Mouse (Mus musculus): Measurements from ENCODE around the gene Gm28051. TPM values are rescaled to one million over a fixed set of nuclear protein-coding genes. Genes with fewer than 3 reads are reported as not detected.

Gene Gm28051
- total and polyA plus RNA-seq, 3 experiments: not detected

GRCm38 (mm10) chr12:102703111-102703412 is 54.5 kb downstream of the Gm28051 start:
- Histone ChIP-seq H3K27ac (ENCODE audit: insufficient read depth, low read depth) (peak overlapping the region; percentile 4; the same call in 1 of the 2 replicates), H3K36me3 (replicated peaks in 1 of 2; ENCODE audit: control insufficient read depth in 1 of 2, insufficient read depth in 1 of 2, low read length in 1 of 2) (peaks cover 0 to 10% of the 10 kb centered on the region in 2 experiments)
- in situ Hi-C loops (cut with MboI; ENCODE audit: low pct_ligation_motif_present, low pct_unique_long_range_greater_than_20kb, low sequenced_read_pairs): no loop called here

GRCm38 (mm10) chr12:102702356-102703110 is 55.0 kb downstream of the Gm28051 start:
- peak overlapping the region; percentile 4; the same call in 1 of the 2 replicates for H3K27ac ChIP-seq (ENCODE audit: insufficient read depth, low read depth)
- in situ Hi-C loops (cut with MboI; ENCODE audit: low pct_ligation_motif_present, low pct_unique_long_range_greater_than_20kb, low sequenced_read_pairs): no loop called here
- TF ChIP-seq MAX (IDR thresholded peaks at IDR 0.05; ENCODE audit: low read length) (no peak), MEF2A (IDR thresholded peaks at IDR 0.05; ENCODE audit: borderline replicate concordance, low read depth, low read length) (0 out of 2 replicates have a peak, but pooled peaks have one; percentile 28), NELFE (IDR thresholded peaks at IDR 0.05; ENCODE audit: low read depth, low read length) (peak; percentile 42; the same call in 1 of the 2 replicates), POLR2A (IDR thresholded peaks at IDR 0.05; ENCODE audit: low read depth, low read length) (no peak), SMC3 (IDR thresholded peaks at IDR 0.05; ENCODE audit: low read depth, low read length) (peak; percentile 66), MYC (IDR thresholded peaks at IDR 0.05; ENCODE audit: low read depth, low read length) (peak; percentile 71), GABPA (IDR thresholded peaks at IDR 0.05; ENCODE audit: insufficient replicate concordance, low read depth, low read length) (no peak), USF2 (conservative IDR thresholded peaks at IDR 0.05; ENCODE audit: low read depth, low read length) (no peak), CHD2 (IDR thresholded peaks at IDR 0.05; ENCODE audit: low read length) (peak; percentile 76; the same call in 1 of the 2 replicates), KAT2A (IDR thresholded peaks at IDR 0.05; ENCODE audit: insufficient replicate concordance, low read length) (no peak), MXI1 (IDR thresholded peaks at IDR 0.05; ENCODE audit: low read depth, low read length) (peak; percentile 58; the same call in 1 of the 2 replicates), SIN3A (IDR thresholded peaks at IDR 0.05; ENCODE audit: low read length) (peak; percentile 79), CHD1 (IDR thresholded peaks at IDR 0.05; ENCODE audit: low read depth, low read length) (no peak), HCFC1 (IDR thresholded peaks at IDR 0.05; ENCODE audit: low read depth, low read length) (0 out of 2 replicates have a peak, but pooled peaks have one; percentile 37), TBP (conservative IDR thresholded peaks at IDR 0.05; ENCODE audit: low read depth, low read length) (no peak), ZC3H11A (IDR thresholded peaks at IDR 0.05; ENCODE audit: low read depth, low read length) (peak; percentile 3; the same call in 1 of the 2 replicates), USF1 (IDR thresholded peaks at IDR 0.05; ENCODE audit: low read depth, low read length) (no peak), UBTF (IDR thresholded peaks at IDR 0.05; ENCODE audit: low read depth, low read length) (no peak), RCOR1 (conservative IDR thresholded peaks at IDR 0.05; ENCODE audit: low read depth, low read length) (no peak), JUN (IDR thresholded peaks at IDR 0.05; ENCODE audit: insufficient read depth, low read depth, low read length) (no peak), MAFK (IDR thresholded peaks at IDR 0.05; ENCODE audit: insufficient replicate concordance, low read length) (no peak), ETS1 (conservative IDR thresholded peaks at IDR 0.05; ENCODE audit: low read depth, low read length) (peak; percentile 30; the same call in 1 of the 2 replicates), RAD21 (IDR thresholded peaks at IDR 0.05; ENCODE audit: low read depth, low read length) (peak; percentile 42), TCF12 (IDR thresholded peaks at IDR 0.05; ENCODE audit: low read depth, low read length) (peak; percentile 57), IRF4 (IDR thresholded peaks at IDR 0.05; ENCODE audit: low read depth, low read length) (peak; percentile 72), NRF1 (IDR thresholded peaks at IDR 0.05; ENCODE audit: low read depth, low read length) (no peak), E2F4 (IDR thresholded peaks at IDR 0.05; ENCODE audit: insufficient replicate concordance, low read depth, low read length) (no peak), BHLHE40 (IDR thresholded peaks at IDR 0.05; ENCODE audit: low read depth, low read length) (no peak), EP300 (IDR thresholded peaks at IDR 0.05; ENCODE audit: low read length) (0 out of 2 replicates have a peak, but pooled peaks have one; percentile 36)

More at GRCm38 (mm10) chr12:102703111-102703412, 54.5 kb downstream of the Gm28051 start:
- TF ChIP-seq JUN (IDR thresholded peaks at IDR 0.05; ENCODE audit: insufficient read depth, low read depth, low read length): no peak
- TF ChIP-seq CTCF (conservative IDR thresholded peaks at IDR 0.05 in 1 of 2, IDR thresholded peaks at IDR 0.05 in 1 of 2; ENCODE audit: low read depth in 2 of 2, low read length in 2 of 2): peak; percentile 16 to 56; a peak in 3 of 4 replicates
- no peak for TF ChIP-seq EP300 (IDR thresholded peaks at IDR 0.05; ENCODE audit: low read length)
- no peak for TF ChIP-seq IRF4 (IDR thresholded peaks at IDR 0.05; ENCODE audit: low read depth, low read length)
- TF ChIP-seq SMC3 (IDR thresholded peaks at IDR 0.05; ENCODE audit: low read depth, low read length): peak; percentile 32
- peaks cover 25 to 55% of the 10 kb centered on the region in 2 experiments for H3K4me1 ChIP-seq (ENCODE audit: control insufficient read depth in 1 of 2, insufficient read depth in 2 of 2)
- H3K4me2 ChIP-seq (ENCODE audit: insufficient read depth, low read depth, poor library complexity, severe bottlenecking): peak overlapping the region; percentile 86
- peaks cover 28% of the 10 kb centered on the region for H3K79me2 ChIP-seq (replicated peaks; ENCODE audit: control insufficient read depth, extremely low read depth, insufficient read depth, poor library complexity, severe bottlenecking)
- H3K9me3 ChIP-seq (replicated peaks; ENCODE audit: low read length): no peaks in the 10 kb centered on the region
- DNase-seq (ENCODE audit: extremely low read depth): no peak
- H3K4me3 ChIP-seq (replicated peaks in 1 of 3; ENCODE audit: low read depth in 2 of 3, low read length in 2 of 3, poor library complexity in 1 of 3): peak overlapping the region; percentile 62 to 83 (median 72)
- dilution Hi-C loops (cut with MboI; ENCODE audit: extremely low pct_ligation_motif_present, extremely low pct_unique_long_range_greater_than_20kb, low sequenced_read_pairs): no loop called here
- H3K9ac ChIP-seq (ENCODE audit: insufficient read depth, low read depth): peak overlapping the region; percentile 59
- H3K27me3 ChIP-seq (replicated peaks): peaks cover 1% of the 10 kb centered on the region

More at GRCm38 (mm10) chr12:102702356-102703110, 55.0 kb downstream of the Gm28051 start:
- Histone ChIP-seq H3K27me3 (replicated peaks) (peaks cover 1% of the 10 kb centered on the region), H3K4me1 (ENCODE audit: control insufficient read depth in 1 of 2, insufficient read depth in 2 of 2) (peaks cover 30 to 57% of the 10 kb centered on the region in 2 experiments), H3K9me3 (replicated peaks; ENCODE audit: low read length) (no peaks in the 10 kb centered on the region), H3K9ac (ENCODE audit: insufficient read depth, low read depth) (peak overlapping the region; percentile 59), H3K36me3 (replicated peaks in 1 of 2; ENCODE audit: control insufficient read depth in 1 of 2, insufficient read depth in 1 of 2, low read length in 1 of 2) (peaks cover 0 to 10% of the 10 kb centered on the region in 2 experiments), H3K79me2 (replicated peaks; ENCODE audit: control insufficient read depth, extremely low read depth, insufficient read depth, poor library complexity, severe bottlenecking) (peaks cover 32% of the 10 kb centered on the region), H3K4me3 (replicated peaks in 1 of 3; ENCODE audit: low read depth in 2 of 3, low read length in 2 of 3, poor library complexity in 1 of 3) (peak overlapping the region; percentile 50 to 83 (median 72)), H3K4me2 (ENCODE audit: insufficient read depth, low read depth, poor library complexity, severe bottlenecking) (peak overlapping the region; percentile 86)
- DNase-seq (ENCODE audit: extremely low read depth): peak; percentile 90
- dilution Hi-C loops (cut with MboI; ENCODE audit: extremely low pct_ligation_motif_present, extremely low pct_unique_long_range_greater_than_20kb, low sequenced_read_pairs): no loop called here
